Mouse (Mus musculus): Measurements from ENCODE around the gene Tbck. TPM values are rescaled to one million over a fixed set of nuclear protein-coding genes. Genes with fewer than 3 reads are reported as not detected.

Tbck gene
- polyA plus RNA-seq, 1 experiment: 4.7 TPM

GRCm38 (mm10) chr3:132886419-132887050 lies 202.6 kb downstream of the Tbck start:
- TF ChIP-seq CTCF (IDR thresholded peaks at IDR 0.05; ENCODE audit: borderline replicate concordance, control insufficient read depth, extremely low read depth, insufficient read depth, low read length, poor library complexity): no peak
- TF ChIP-seq POLR2A (IDR thresholded peaks at IDR 0.05; ENCODE audit: control insufficient read depth, extremely low read depth, insufficient read depth, low read length, poor library complexity): no peak
- 14% methylated on average over 6 of the region's 6 CpGs for WGBS
- Histone ChIP-seq H3K27me3 (ENCODE audit: control insufficient read depth, insufficient read depth, low read length) (no peaks in the 10 kb centered on the region), H3K27ac (ENCODE audit: control insufficient read depth, insufficient read depth, low read length) (no peak overlapping the region), H3K4me3 (ENCODE audit: control insufficient read depth, insufficient read depth, low read length) (no peak overlapping the region), H3K4me1 (replicated peaks; ENCODE audit: control insufficient read depth, insufficient read depth, low read length) (no peaks in the 10 kb centered on the region), H3K36me3 (ENCODE audit: control insufficient read depth, insufficient read depth, low read length) (no peaks in the 10 kb centered on the region)
- DNase-seq: no peak

GRCm38 (mm10) chr3:132887074-132887848 lies 203.3 kb downstream of the Tbck start:
- 74% methylated on average over 16 of the region's 16 CpGs for WGBS
- Histone ChIP-seq H3K4me3 (ENCODE audit: control insufficient read depth, insufficient read depth, low read length) (no peak overlapping the region), H3K36me3 (ENCODE audit: control insufficient read depth, insufficient read depth, low read length) (no peaks in the 10 kb centered on the region), H3K27ac (ENCODE audit: control insufficient read depth, insufficient read depth, low read length) (no peak overlapping the region), H3K27me3 (ENCODE audit: control insufficient read depth, insufficient read depth, low read length) (no peaks in the 10 kb centered on the region), H3K4me1 (replicated peaks; ENCODE audit: control insufficient read depth, insufficient read depth, low read length) (no peaks in the 10 kb centered on the region)
- TF ChIP-seq POLR2A (IDR thresholded peaks at IDR 0.05; ENCODE audit: control insufficient read depth, extremely low read depth, insufficient read depth, low read length, poor library complexity): no peak
- TF ChIP-seq CTCF (IDR thresholded peaks at IDR 0.05; ENCODE audit: borderline replicate concordance, control insufficient read depth, extremely low read depth, insufficient read depth, low read length, poor library complexity): no peak
- no peak for DNase-seq

Other genes with a start within 250 kb of the Tbck start
- not detected in 2 replicates for gene Gimd1, start 54.3 kb upstream of the Tbck start, polyA plus RNA-seq (2012; rRNA removed)
- gene Aimp1, start 226 bp downstream of the Tbck start, polyA plus RNA-seq (2012; rRNA removed): 15.0 and 17.4 TPM in 2 replicates

All from thymus, adult 2 months (tissue).